Mouse (Mus musculus) heart, embryonic 14.5 days (tissue): ENCODE measurements around the gene Ttll6. TPM values are rescaled to one million over a fixed set of nuclear protein-coding genes. Genes with fewer than 3 reads are reported as not detected.

Experiments used
- ATAC-seq: fragments of 200-750 bp; cut with Nextera tagmentation; 2 replicates; pipeline ENCODE4 v1.8.0; 2017; ENCODE audit warnings: low read depth, moderate TSS enrichment; ENCODE audit not compliant: insufficient number of reproducible peaks, insufficient read depth, low FRiP score
- H3K27ac ChIP-seq, 2 experiments: fragments of 200-500 bp in 1 of 2; fragments of 300-500 bp in 1 of 2; sonication (generic) in 1 of 2; replicated peaks in 1 of 2; 2 replicates each; pipeline ENCODE4 v1.5.1; 2012 to 2014; ENCODE audit warnings: low read depth in 2 of 2, low read length in 2 of 2, control low read depth in 1 of 2, mild to moderate bottlenecking in 1 of 2, mixed read lengths in 1 of 2; ENCODE audit not compliant: control insufficient read depth in 1 of 2, insufficient read depth in 1 of 2
- H3K27me3 ChIP-seq: fragments of 300-500 bp; sonication (generic); 2 replicates; pipeline ENCODE4 v1.6.1; 2014; ENCODE audit warnings: mild to moderate bottlenecking, low read length, control low read depth; ENCODE audit not compliant: control insufficient read depth, insufficient read depth
- H3K36me3 ChIP-seq: fragments of 300-500 bp; sonication (generic); 2 replicates; pipeline ENCODE4 v1.6.1; 2014; ENCODE audit warnings: mild to moderate bottlenecking, control low read depth, low read length, mixed read lengths; ENCODE audit not compliant: control insufficient read depth, insufficient read depth
- H3K4me1 ChIP-seq, 2 experiments: fragments of 200-500 bp in 1 of 2; fragments of 300-500 bp in 1 of 2; sonication (generic) in 1 of 2; 2 replicates each; pipeline ENCODE4 v1.6.1; 2012 to 2014; ENCODE audit warnings: low read length in 2 of 2, control low read depth in 1 of 2, mixed read lengths in 1 of 2; ENCODE audit not compliant: control insufficient read depth in 2 of 2, insufficient read depth in 2 of 2
- H3K4me2 ChIP-seq: fragments of 300-500 bp; sonication (generic); 2 replicates; pipeline ENCODE4 v1.6.1; 2014; ENCODE audit warnings: mild to moderate bottlenecking, low read length
- H3K4me3 ChIP-seq, 2 experiments: fragments of 200-500 bp in 1 of 2; fragments of 300-500 bp in 1 of 2; sonication (generic) in 1 of 2; 2 replicates each; pipeline ENCODE4 v1.5.1; 2012 to 2014; ENCODE audit warnings: low read length in 2 of 2, mild to moderate bottlenecking in 2 of 2, control low read depth in 1 of 2, low read depth in 1 of 2, moderate library complexity in 1 of 2; ENCODE audit not compliant: control insufficient read depth in 1 of 2, insufficient read depth in 1 of 2
- H3K9ac ChIP-seq: fragments of 300-500 bp; sonication (generic); 2 replicates; pipeline ENCODE4 v1.6.1; 2014; ENCODE audit warnings: mild to moderate bottlenecking, low read length
- H3K9me3 ChIP-seq: fragments of 300-500 bp; sonication (generic); 2 replicates; pipeline ENCODE4 v1.6.1; 2016; ENCODE audit warnings: low read length, control low read depth; ENCODE audit not compliant: control insufficient read depth
- WGBS: fragments of 180-500 bp; shearing (Covaris S2); extraction: QIAGEN DNeasy Blood & Tissue Kit; methylation state at CpG from one replicate; pipeline ENCODE4 v1.1.7; 2014; 5-methylcytosine and 5-hydroxymethylcytosine counted together
- polyA plus RNA-seq: library from polyadenylated mRNA; unstranded; fragments of >200 nt; fragmentation: Nextera tagmentation; extraction: Ambion mirVana; gene quantifications from 2 replicates; pipeline ENCODE4 v1.2.1, GENCODE M21; 2014

Ttll6 gene
- polyA plus RNA-seq, 1 experiment from 2014 or later, result not detected

DNA sequence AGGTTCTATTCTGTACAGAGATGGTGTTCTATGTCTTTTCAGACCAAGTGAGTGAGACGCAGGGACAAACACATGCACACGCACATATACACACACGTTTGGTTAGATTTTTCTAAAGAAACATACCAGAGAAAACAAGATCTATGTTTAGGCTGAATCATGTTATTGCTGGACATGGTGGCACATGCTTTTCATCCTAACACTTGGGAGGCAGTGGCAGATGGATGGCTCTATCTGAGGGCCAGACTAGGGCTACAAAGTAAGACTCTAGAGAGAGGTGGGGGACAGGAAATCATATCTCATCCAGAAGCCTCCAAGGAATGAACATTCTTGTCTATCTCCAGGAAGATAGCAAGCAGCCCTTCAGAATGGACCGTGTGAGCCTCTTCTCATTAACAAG is 47.5 kb downstream of the Ttll6 start:
- 30% methylated on average over 4 of the region's 4 CpGs for WGBS
- Histone ChIP-seq H3K4me3 (no peak overlapping the region), H3K4me2 (no peak overlapping the region), H3K9me3 (peaks cover 4% of the 10 kb centered on the region; the same call in 1 of the 2 replicates), H3K36me3 (no peaks in the 10 kb centered on the region), H3K27me3 (peaks cover 99% of the 10 kb centered on the region), H3K27ac (no peak overlapping the region), H3K9ac (no peak overlapping the region), H3K4me1 (no peaks in the 10 kb centered on the region)
- ATAC-seq, result no peak

DNA sequence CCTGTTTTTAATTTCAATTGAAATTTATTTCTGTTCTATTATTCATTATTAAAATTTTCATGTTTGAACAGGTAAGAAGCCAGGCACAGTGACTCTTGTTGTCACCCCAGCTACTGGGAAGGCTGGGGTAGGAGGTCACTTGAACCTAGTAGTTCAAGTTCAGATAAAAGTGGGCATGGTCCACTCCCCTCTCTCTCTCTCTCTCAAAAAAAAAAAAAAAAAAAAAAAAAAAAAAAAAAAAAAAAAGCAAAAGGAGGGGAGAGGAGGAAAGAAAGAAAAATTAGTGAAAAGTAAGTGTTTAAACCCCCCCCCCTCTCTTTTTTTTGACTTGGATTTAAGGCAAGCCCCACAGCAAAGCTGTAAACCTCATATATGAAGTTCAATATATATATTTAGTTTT is 50.6 kb downstream of the Ttll6 start:
- no peak for ATAC-seq
- Histone ChIP-seq H3K27ac (no peak overlapping the region), H3K4me1 (no peaks in the 10 kb centered on the region), H3K9me3 (peaks cover 4% of the 10 kb centered on the region; the same call in 1 of the 2 replicates), H3K27me3 (peaks cover 100% of the 10 kb centered on the region), H3K4me2 (no peak overlapping the region), H3K36me3 (no peaks in the 10 kb centered on the region), H3K9ac (no peak overlapping the region), H3K4me3 (no peak overlapping the region)

DNA sequence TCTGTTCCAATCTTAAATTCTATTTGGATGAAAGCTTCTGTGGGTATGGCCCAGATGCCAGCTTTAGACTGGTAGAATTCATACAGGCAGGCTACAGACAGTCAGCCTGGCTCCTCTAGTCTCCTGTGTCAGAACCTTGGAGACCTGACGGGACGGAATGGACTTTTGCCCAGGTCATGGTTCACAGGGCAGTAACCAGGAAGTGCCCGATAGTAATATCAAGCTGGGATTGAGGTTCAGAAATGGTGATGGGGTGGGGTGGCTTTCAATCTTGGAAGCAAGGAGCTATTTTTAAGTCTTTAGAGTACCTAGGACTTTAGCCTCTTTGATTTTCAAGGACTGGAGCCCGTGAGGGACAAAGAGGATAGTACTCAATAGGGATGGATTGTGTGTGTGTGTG is 53.7 kb downstream of the Ttll6 start:
- H3K4me2 ChIP-seq, result no peak overlapping the region
- H3K9me3 ChIP-seq, result peaks cover 4% of the 10 kb centered on the region; the same call in 1 of the 2 replicates
- H3K36me3 ChIP-seq, result no peaks in the 10 kb centered on the region
- no peak for ATAC-seq
- WGBS, result 16% methylated on average over 4 of the region's 4 CpGs
- no peak overlapping the region for H3K9ac ChIP-seq
- H3K4me3 ChIP-seq, result no peak overlapping the region
- H3K27ac ChIP-seq, result no peak overlapping the region
- peaks cover 99% of the 10 kb centered on the region for H3K27me3 ChIP-seq
- H3K4me1 ChIP-seq, result no peaks in the 10 kb centered on the region

GRCm38 (mm10) chr11:96189810-96190522 is 56.4 kb downstream of the Ttll6 start:
- Histone ChIP-seq H3K4me1 (peaks cover 0 to 6% of the 10 kb centered on the region in 2 experiments; a peak in 1 of 4 replicates), H3K9me3 (no peaks in the 10 kb centered on the region), H3K27ac (no peak overlapping the region), H3K36me3 (no peaks in the 10 kb centered on the region), H3K27me3 (peaks cover 99% of the 10 kb centered on the region), H3K4me2 (no peak overlapping the region), H3K9ac (no peak overlapping the region), H3K4me3 (no peak overlapping the region)
- ATAC-seq, result no peak
- under 1% methylated on average over 28 of the region's 28 CpGs for WGBS

DNA sequence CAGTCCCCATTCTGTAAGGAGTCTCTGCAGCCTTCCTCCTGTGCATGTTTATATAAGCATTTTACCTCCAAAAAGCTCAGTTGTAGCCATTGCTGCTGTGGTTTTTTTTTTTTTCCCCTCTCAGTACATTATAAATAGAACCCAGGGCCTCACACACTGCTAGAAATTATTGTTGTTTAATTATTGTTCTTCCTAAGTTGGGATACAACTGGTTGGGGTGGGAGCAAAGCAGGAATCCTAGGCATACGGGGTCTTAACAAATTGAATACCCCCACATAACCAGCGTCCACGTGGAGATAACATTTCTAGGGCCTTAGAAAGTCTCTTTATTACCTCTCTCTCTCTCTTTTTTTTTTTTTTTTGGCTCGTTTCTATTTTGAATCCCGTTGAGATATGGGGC is 57.5 kb downstream of the Ttll6 start:
- H3K4me1 ChIP-seq, result peaks cover 0 to 6% of the 10 kb centered on the region in 2 experiments; a peak in 1 of 4 replicates
- H3K4me3 ChIP-seq, result no peak overlapping the region
- ATAC-seq, result no peak
- H3K36me3 ChIP-seq, result no peaks in the 10 kb centered on the region
- no peak overlapping the region for H3K27ac ChIP-seq
- peaks cover 99% of the 10 kb centered on the region for H3K27me3 ChIP-seq
- WGBS, result 5% methylated on average over 5 of the region's 5 CpGs
- H3K9ac ChIP-seq, result no peak overlapping the region
- H3K9me3 ChIP-seq, result no peaks in the 10 kb centered on the region
- H3K4me2 ChIP-seq, result no peak overlapping the region

- Histone ChIP-seq H3K4me2 (peak within 1 kb of the TSS; percentile 23), H3K9ac (no peak within 1 kb of the TSS), H3K27me3 (peaks cover 99% of the 10 kb centered on the region), H3K27ac (no peak within 1 kb of the TSS), H3K9me3 (no peaks in the 10 kb centered on the region), H3K36me3 (no peaks in the 10 kb centered on the region), H3K4me1 (peaks cover 0 to 6% of the 10 kb centered on the region in 2 experiments; a peak in 1 of 4 replicates), H3K4me3 (peak within 1 kb of the TSS in 1 of 2 experiments; percentile 9; a peak in 1 of 4 replicates)
- no peak for ATAC-seq
- 2% methylated on average over 35 of the region's 35 CpGs for WGBS
Observed at GRCm38 (mm10) chr11:96193521-96194400, 60.2 kb downstream of the Ttll6 start, which contains the start of gene Hoxb13. Gene Hoxb13 (plus strand): TSS chr11:96194316.

- peak overlapping the region in 1 of 2 experiments; percentile 9; a peak in 1 of 4 replicates for H3K4me3 ChIP-seq
Observed at GRCm38 (mm10) chr11:96194401-96194710, 60.8 kb downstream of the Ttll6 start.

More at GRCm38 (mm10) chr11:96194401-96194710, 60.8 kb downstream of the Ttll6 start:
- Histone ChIP-seq H3K9ac (no peak overlapping the region), H3K9me3 (no peaks in the 10 kb centered on the region), H3K27me3 (peaks cover 99% of the 10 kb centered on the region), H3K27ac (no peak overlapping the region), H3K36me3 (no peaks in the 10 kb centered on the region), H3K4me2 (peak overlapping the region; percentile 23), H3K4me1 (peaks cover 0 to 6% of the 10 kb centered on the region in 2 experiments; a peak in 1 of 4 replicates)
- ATAC-seq, result no peak
- 0% methylated on average over 10 of the region's 10 CpGs for WGBS
